Mouse (Mus musculus) G1E (cell line): Measurements from ENCODE around the gene Wasf2.

ENCODE experiments used
- GATA1 ChIP-seq: IDR thresholded peaks from 2 replicates; pipeline ENCODE4 v1.6.1; 2012; ENCODE audit warnings: borderline replicate concordance, low read length, inconsistent platforms, mixed read lengths
- TAL1 ChIP-seq: conservative IDR thresholded peaks from 2 replicates; pipeline ENCODE4 v1.6.1; 2012; ENCODE audit warnings: low read depth, low read length, inconsistent platforms, mixed read lengths

- TF ChIP-seq GATA1: no peak
- TF ChIP-seq TAL1: no peak
These were observed 90.4 kb downstream of the Wasf2 start for GRCm38 (mm10) chr4:133220656-133221055.
